Mouse (Mus musculus) heart, adult 11 months (tissue): ENCODE data around the gene Car5a.

Source experiments
- DNase-seq: peaks from one replicate; pipeline ENCODE4 v3.0.0; 2022

The Car5a gene

GRCm38 (mm10) chr8:121932668-121933520 lies 11.8 kb downstream of the Car5a start:
- DNase-seq, result no peak

GRCm38 (mm10) chr8:121932026-121932667 lies 12.6 kb downstream of the Car5a start:
- peak; percentile 93 for DNase-seq

- no peak for DNase-seq
Measured at GRCm38 (mm10) chr8:121931571-121931970, 13.1 kb downstream of the Car5a start.

- no peak for DNase-seq
Measured at GRCm38 (mm10) chr8:121930047-121930446, 14.7 kb downstream of the Car5a start.

- DNase-seq, result peak; percentile 93
Measured at GRCm38 (mm10) chr8:121927316-121927715, 17.4 kb downstream of the Car5a start.

- no peak for DNase-seq
Measured at GRCm38 (mm10) chr8:121926266-121926665, 18.4 kb downstream of the Car5a start.

GRCm38 (mm10) chr8:121925624-121926023 lies 19.1 kb downstream of the Car5a start:
- DNase-seq, result peak; percentile 96

- DNase-seq, result no peak
Measured at GRCm38 (mm10) chr8:121924681-121925080, 20.0 kb downstream of the Car5a start.

GRCm38 (mm10) chr8:121922101-121922500 lies 22.6 kb downstream of the Car5a start:
- peak; percentile 97 for DNase-seq

GRCm38 (mm10) chr8:121921582-121921981 lies 23.1 kb downstream of the Car5a start:
- DNase-seq, result no peak

GRCm38 (mm10) chr8:121919731-121920130 lies 25.0 kb downstream of the Car5a start:
- peak; percentile 96 for DNase-seq

- DNase-seq, result peak; percentile 92
Measured at GRCm38 (mm10) chr8:121919158-121919557, 25.5 kb downstream of the Car5a start.

- no peak for DNase-seq
Measured at GRCm38 (mm10) chr8:121913378-121913777, 31.3 kb downstream of the Car5a start.

- DNase-seq, result no peak
Measured at GRCm38 (mm10) chr8:121912831-121913230, 31.9 kb downstream of the Car5a start.

- DNase-seq, result no peak
Measured at GRCm38 (mm10) chr8:121911987-121912386, 32.7 kb downstream of the Car5a start.

GRCm38 (mm10) chr8:121911400-121911799 lies 33.3 kb downstream of the Car5a start:
- no peak for DNase-seq

GRCm38 (mm10) chr8:121909663-121910062 lies 35.0 kb downstream of the Car5a start:
- DNase-seq, result peak; percentile 93

GRCm38 (mm10) chr8:121909148-121909541 lies 35.6 kb downstream of the Car5a start:
- no peak for DNase-seq

GRCm38 (mm10) chr8:121908378-121909147 lies 36.1 kb downstream of the Car5a start:
- DNase-seq, result peak; percentile 91

- DNase-seq, result peak; percentile 100
Measured at GRCm38 (mm10) chr8:121907587-121908248, 37.0 kb downstream of the Car5a start, which contains the start of gene Slc7a5. Slc7a5 (minus strand) TSS chr8:121907694.

- peak; percentile 91 for DNase-seq
Measured at GRCm38 (mm10) chr8:121906542-121907512, 37.9 kb downstream of the Car5a start.
